Mouse (Mus musculus) heart, embryonic 14.5 days (tissue): ENCODE data around the gene Lcn4. TPM values are rescaled to one million over a fixed set of nuclear protein-coding genes. Genes with fewer than 3 reads are reported as not detected.

Experiments used
- ATAC-seq: fragments of 200-750 bp; cut with Nextera tagmentation; 2 replicates; pipeline ENCODE4 v1.8.0; 2017; ENCODE audit warnings: low read depth, moderate TSS enrichment; ENCODE audit not compliant: insufficient number of reproducible peaks, insufficient read depth, low FRiP score
- H3K27ac ChIP-seq, 2 experiments: fragments of 200-500 bp in 1 of 2; fragments of 300-500 bp in 1 of 2; sonication (generic) in 1 of 2; replicated peaks in 1 of 2; 2 replicates each; pipeline ENCODE4 v1.5.1; 2012 to 2014; ENCODE audit warnings: low read depth in 2 of 2, low read length in 2 of 2, control low read depth in 1 of 2, mild to moderate bottlenecking in 1 of 2, mixed read lengths in 1 of 2; ENCODE audit not compliant: control insufficient read depth in 1 of 2, insufficient read depth in 1 of 2
- H3K27me3 ChIP-seq: fragments of 300-500 bp; sonication (generic); 2 replicates; pipeline ENCODE4 v1.6.1; 2014; ENCODE audit warnings: mild to moderate bottlenecking, low read length, control low read depth; ENCODE audit not compliant: control insufficient read depth, insufficient read depth
- H3K36me3 ChIP-seq: fragments of 300-500 bp; sonication (generic); 2 replicates; pipeline ENCODE4 v1.6.1; 2014; ENCODE audit warnings: mild to moderate bottlenecking, control low read depth, low read length, mixed read lengths; ENCODE audit not compliant: control insufficient read depth, insufficient read depth
- H3K4me1 ChIP-seq, 2 experiments: fragments of 200-500 bp in 1 of 2; fragments of 300-500 bp in 1 of 2; sonication (generic) in 1 of 2; 2 replicates each; pipeline ENCODE4 v1.6.1; 2012 to 2014; ENCODE audit warnings: low read length in 2 of 2, control low read depth in 1 of 2, mixed read lengths in 1 of 2; ENCODE audit not compliant: control insufficient read depth in 2 of 2, insufficient read depth in 2 of 2
- H3K4me2 ChIP-seq: fragments of 300-500 bp; sonication (generic); 2 replicates; pipeline ENCODE4 v1.6.1; 2014; ENCODE audit warnings: mild to moderate bottlenecking, low read length
- H3K4me3 ChIP-seq, 2 experiments: fragments of 200-500 bp in 1 of 2; fragments of 300-500 bp in 1 of 2; sonication (generic) in 1 of 2; 2 replicates each; pipeline ENCODE4 v1.5.1; 2012 to 2014; ENCODE audit warnings: low read length in 2 of 2, mild to moderate bottlenecking in 2 of 2, control low read depth in 1 of 2, low read depth in 1 of 2, moderate library complexity in 1 of 2; ENCODE audit not compliant: control insufficient read depth in 1 of 2, insufficient read depth in 1 of 2
- H3K9ac ChIP-seq: fragments of 300-500 bp; sonication (generic); 2 replicates; pipeline ENCODE4 v1.6.1; 2014; ENCODE audit warnings: mild to moderate bottlenecking, low read length
- H3K9me3 ChIP-seq: fragments of 300-500 bp; sonication (generic); 2 replicates; pipeline ENCODE4 v1.6.1; 2016; ENCODE audit warnings: low read length, control low read depth; ENCODE audit not compliant: control insufficient read depth
- WGBS: fragments of 180-500 bp; shearing (Covaris S2); extraction: QIAGEN DNeasy Blood & Tissue Kit; methylation state at CpG from one replicate; pipeline ENCODE4 v1.1.7; 2014; 5-methylcytosine and 5-hydroxymethylcytosine counted together
- polyA plus RNA-seq: library from polyadenylated mRNA; unstranded; fragments of >200 nt; fragmentation: Nextera tagmentation; extraction: Ambion mirVana; gene quantifications from 2 replicates; pipeline ENCODE4 v1.2.1, GENCODE M21; 2014

Lcn4 gene
- polyA plus RNA-seq, 1 experiment from 2014 or later, result not detected

GRCm38 (mm10) chr2:26633953-26634530 is 37.0 kb downstream of the Lcn4 start:
- WGBS, result 64% methylated on average over 4 of the region's 4 CpGs
- Histone ChIP-seq H3K9ac (no peak overlapping the region), H3K9me3 (no peaks in the 10 kb centered on the region), H3K27me3 (no peaks in the 10 kb centered on the region), H3K4me2 (no peak overlapping the region), H3K4me1 (peaks cover 10 to 13% of the 10 kb centered on the region in 2 experiments), H3K4me3 (no peak overlapping the region), H3K36me3 (peaks cover 54% of the 10 kb centered on the region), H3K27ac (no peak overlapping the region)
- ATAC-seq, result no peak

DNA sequence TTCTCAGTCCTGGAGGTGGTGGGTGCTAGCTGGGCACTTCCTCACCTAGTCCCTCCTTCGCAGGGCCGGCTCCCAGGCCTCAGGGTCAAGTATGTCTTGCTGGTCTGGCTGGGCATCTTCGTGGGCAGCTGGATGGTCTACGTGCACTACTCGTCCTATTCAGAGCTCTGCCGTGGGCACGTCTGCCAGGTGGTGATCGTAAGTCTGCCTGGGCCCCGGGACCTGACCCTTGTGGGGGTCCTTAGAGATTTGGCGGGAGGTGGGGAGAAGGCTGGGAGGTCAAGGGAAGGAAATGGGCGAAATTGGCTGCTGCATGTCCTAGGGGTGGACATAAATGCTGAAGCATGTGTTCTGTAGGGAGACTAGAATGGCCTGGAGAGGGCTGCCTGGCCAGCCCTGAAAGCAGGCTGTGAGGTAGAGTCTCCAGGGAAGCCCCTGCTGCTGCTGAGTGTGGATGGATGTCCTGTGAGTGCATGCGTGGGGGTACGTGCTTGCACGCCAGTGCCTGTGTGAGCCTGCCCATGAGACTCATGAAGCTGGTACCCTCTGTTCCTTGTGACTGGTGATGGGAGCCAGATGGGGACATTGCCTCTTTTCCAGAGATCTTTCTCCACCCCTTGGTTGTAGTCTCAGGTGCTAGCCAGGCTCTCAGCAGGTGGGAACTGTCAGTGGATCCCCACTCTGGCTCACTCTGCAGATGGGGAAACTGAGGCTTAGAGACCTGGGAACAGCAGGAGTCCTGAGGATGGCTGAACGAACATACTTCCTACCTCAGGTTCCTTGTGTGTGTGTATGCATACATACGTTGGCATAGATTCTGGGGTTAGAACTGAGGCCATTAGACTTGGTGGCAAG is 38.3 kb downstream of the Lcn4 start:
- 80% methylated on average over 16 of the region's 16 CpGs for WGBS
- Histone ChIP-seq H3K4me3 (no peak overlapping the region), H3K9me3 (no peaks in the 10 kb centered on the region), H3K4me2 (no peak overlapping the region), H3K27me3 (no peaks in the 10 kb centered on the region), H3K36me3 (peaks cover 42% of the 10 kb centered on the region), H3K4me1 (peaks cover 6 to 8% of the 10 kb centered on the region in 2 experiments; a peak in 2 of 4 replicates), H3K9ac (no peak overlapping the region), H3K27ac (no peak overlapping the region)
- no peak for ATAC-seq

GRCm38 (mm10) chr2:26628792-26629437 is 42.2 kb downstream of the Lcn4 start:
- ATAC-seq, result peak; percentile 36; the same call in 1 of the 2 replicates
- H3K4me3 ChIP-seq, result peak overlapping the region; percentile 60 to 71
- peaks cover 5 to 10% of the 10 kb centered on the region in 2 experiments; a peak in 1 of 4 replicates for H3K4me1 ChIP-seq
- peak overlapping the region; percentile 95 for H3K4me2 ChIP-seq
- H3K9ac ChIP-seq, result peak overlapping the region; percentile 84
- H3K36me3 ChIP-seq, result peaks cover 3% of the 10 kb centered on the region; the same call in 1 of the 2 replicates
- H3K27ac ChIP-seq, result no peak overlapping the region
- no peaks in the 10 kb centered on the region for H3K27me3 ChIP-seq
- no peaks in the 10 kb centered on the region for H3K9me3 ChIP-seq
- 36% methylated on average over 5 of the region's 5 CpGs for WGBS

GRCm38 (mm10) chr2:26627921-26628739 is 43.0 kb downstream of the Lcn4 start, which contains the start of gene Fam69b:
TSS of gene Fam69b (plus strand) at chr2:26628457.
- H3K4me1 ChIP-seq, result peaks cover 5 to 10% of the 10 kb centered on the region in 2 experiments; a peak in 1 of 4 replicates
- H3K27me3 ChIP-seq, result no peaks in the 10 kb centered on the region
- ATAC-seq, result peak; percentile 53; the same call in 1 of the 2 replicates
- no peaks in the 10 kb centered on the region for H3K9me3 ChIP-seq
- peak within 1 kb of the TSS; percentile 95 for H3K4me2 ChIP-seq
- no peaks in the 10 kb centered on the region for H3K36me3 ChIP-seq
- no peak within 1 kb of the TSS for H3K27ac ChIP-seq
- peak within 1 kb of the TSS; percentile 60 to 71 for H3K4me3 ChIP-seq
- under 1% methylated on average over 50 of the region's 70 CpGs for WGBS
- H3K9ac ChIP-seq, result peak within 1 kb of the TSS; percentile 84

GRCm38 (mm10) chr2:26626081-26626480 is 45.0 kb downstream of the Lcn4 start:
- 66% methylated on average over 3 of the region's 3 CpGs for WGBS
- Histone ChIP-seq H3K4me2 (no peak overlapping the region), H3K9ac (no peak overlapping the region), H3K9me3 (no peaks in the 10 kb centered on the region), H3K27ac (no peak overlapping the region), H3K4me1 (peaks cover 5 to 10% of the 10 kb centered on the region in 2 experiments; a peak in 1 of 4 replicates), H3K4me3 (no peak overlapping the region), H3K27me3 (no peaks in the 10 kb centered on the region), H3K36me3 (no peaks in the 10 kb centered on the region)
- ATAC-seq, result no peak

DNA sequence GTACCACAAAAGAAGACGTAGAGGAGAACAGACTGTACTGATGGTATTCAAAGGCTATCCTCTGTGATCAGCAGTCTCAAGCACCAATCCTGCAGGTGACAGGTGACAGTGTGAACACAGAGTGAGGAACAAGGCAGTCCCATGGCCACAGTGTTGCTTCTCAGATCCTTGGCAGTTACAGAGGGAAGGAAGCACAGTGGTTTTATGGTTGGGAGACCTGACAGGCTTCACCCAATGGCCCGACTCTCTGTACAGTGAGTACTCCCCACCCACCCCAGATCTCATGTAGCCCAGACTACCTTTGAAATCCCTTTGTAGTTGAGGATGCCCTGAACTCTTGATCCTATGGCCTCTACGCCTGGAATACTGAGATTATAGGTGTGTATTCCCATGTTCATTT is 45.7 kb downstream of the Lcn4 start:
- H3K4me2 ChIP-seq, result no peak overlapping the region
- H3K4me1 ChIP-seq, result peaks cover 5 to 10% of the 10 kb centered on the region in 2 experiments; a peak in 1 of 4 replicates
- H3K9ac ChIP-seq, result no peak overlapping the region
- H3K4me3 ChIP-seq, result no peak overlapping the region
- 68% methylated on average over 3 of the region's 3 CpGs for WGBS
- no peaks in the 10 kb centered on the region for H3K36me3 ChIP-seq
- ATAC-seq, result no peak
- H3K27me3 ChIP-seq, result no peaks in the 10 kb centered on the region
- no peak overlapping the region for H3K27ac ChIP-seq
- H3K9me3 ChIP-seq, result no peaks in the 10 kb centered on the region

- no peaks in the 10 kb centered on the region for H3K36me3 ChIP-seq
- WGBS, result 61% methylated on average over 5 of the region's 5 CpGs
- H3K4me3 ChIP-seq, result no peak overlapping the region
- no peaks in the 10 kb centered on the region for H3K9me3 ChIP-seq
- no peaks in the 10 kb centered on the region for H3K27me3 ChIP-seq
- H3K4me1 ChIP-seq, result peaks cover 1 to 4% of the 10 kb centered on the region in 2 experiments; a peak in 2 of 4 replicates
- H3K27ac ChIP-seq, result no peak overlapping the region
- H3K9ac ChIP-seq, result no peak overlapping the region
- ATAC-seq, result no peak
- no peak overlapping the region for H3K4me2 ChIP-seq
These were observed 48.1 kb downstream of the Lcn4 start for GRCm38 (mm10) chr2:26622984-26623383.
